Mouse (Mus musculus) testis, adult 2 months (tissue): Measurements from ENCODE around the gene Rgs16.
"Not testable (repeated sequence)": the region's sequence is repeated elsewhere in the genome, so short reads cannot be mapped to it uniquely, and the experiment has no call there.

ENCODE experiments used
- CTCF ChIP-seq: fragments of 200-500 bp; IDR thresholded peaks from 2 replicates; pipeline ENCODE4 v1.5.1; 2012; ENCODE audit warnings: low read depth, mild to moderate bottlenecking, inconsistent platforms, low read length, moderate library complexity; ENCODE audit not compliant: control insufficient read depth, insufficient read depth, insufficient replicate concordance
- POLR2A ChIP-seq: fragments of 200-500 bp; IDR thresholded peaks from 2 replicates; pipeline ENCODE4 v1.6.1; 2012; ENCODE audit warnings: low read depth, mild to moderate bottlenecking, inconsistent platforms, low read length, moderate library complexity; ENCODE audit not compliant: control insufficient read depth

DNA sequence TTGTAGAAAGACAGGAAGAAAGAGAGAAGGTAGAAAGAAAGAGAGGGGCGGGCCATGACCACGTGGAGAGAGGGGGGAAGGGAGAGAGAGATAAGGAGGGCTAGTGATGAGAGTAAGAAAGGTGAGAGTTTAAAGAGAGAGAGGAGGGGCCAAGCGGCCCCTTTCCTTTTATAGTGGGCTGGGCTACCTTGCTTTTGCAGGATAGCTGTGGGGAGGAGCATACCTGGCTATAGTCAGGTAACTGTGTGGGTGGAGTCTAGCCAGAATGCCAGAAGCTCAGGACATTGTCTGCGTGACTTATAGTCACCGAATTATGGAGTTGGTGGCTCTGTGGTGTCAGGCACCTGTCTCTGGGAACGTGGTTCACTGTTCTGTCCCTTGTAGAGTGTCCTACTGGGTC is 29.4 kb downstream of the Rgs16 start:
- TF ChIP-seq POLR2A, CTCF: not testable (repeated sequence)
